In the genomic region with DNA sequence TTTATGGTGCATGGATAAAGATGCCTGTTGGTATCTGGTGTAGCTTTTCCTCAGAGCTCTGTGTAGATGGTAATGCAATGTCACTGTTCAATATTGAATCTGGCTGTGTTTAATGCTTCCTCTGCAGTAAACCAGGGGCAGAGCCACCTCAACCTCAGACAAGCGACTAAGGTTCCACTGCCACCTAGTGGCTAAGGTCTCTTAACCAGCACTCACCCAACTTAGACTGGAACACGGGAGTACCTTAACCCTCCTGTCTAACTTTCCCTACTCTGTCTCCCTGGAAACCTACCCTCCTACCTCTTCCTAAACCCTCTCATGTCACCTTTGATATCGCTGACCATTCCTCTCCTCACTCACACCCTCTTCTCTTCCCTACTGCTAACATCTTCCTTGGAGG, we compare ENCODE assay signal across 8 mouse cellular contexts.
DNase-seq lines count a peak whose midpoint lies in the region; ATAC-seq lines count a peak whose summit lies in the region.

No protein-coding gene starts in this region.

- no peak for ATAC-seq in erythroid progenitor cell, adult 5-6 weeks (replicated peaks; ENCODE audit: low FRiP score, poor library complexity, severe bottlenecking)

- peak; percentile 52 for DNase-seq in CD4-positive helper T cell, adult 2 months (ENCODE audit: low read depth, low spot score)
- peak; percentile 36 for DNase-seq in WW6 (ENCODE audit: low read depth, low spot score)
- peak; percentile 85 for DNase-seq in embryo, embryonic 10.5 days (ENCODE audit: low spot score)
- peak; percentile 72 to 79 for DNase-seq in heart, postnatal 10 days
- peak; percentile 41 to 74 for DNase-seq in kidney, postnatal 36 days
- peak; percentile 78 for DNase-seq in lung, postnatal 10 days
- DNase-seq in retina, embryonic 14.5 days (ENCODE audit: low spot score) = peak; percentile 86

- intact Hi-C loops in heart, postnatal 10 days (cut with DNase I) = loop anchor here (2.0 to 5.0 kb wide), 3 partner anchors 67 to 536 kb away; no protein-coding TSS in a partner anchor

Comparison
In these comparisons a context has a peak if more than half of its experiments do, and no peak if none do; other contexts are left out.
1. DNase-seq: peak in every context shown above with its lines; median percentile 86 in retina, embryonic 14.5 days; 85 in embryo, embryonic 10.5 days; 78 in lung, postnatal 10 days; 76 in heart, postnatal 10 days; 58 in kidney, postnatal 36 days; 52 in CD4-positive helper T cell, adult 2 months; 36 in WW6.